ENCODE assay signal across 9 mouse cellular contexts in genomic region chr17:56488028-56488427, GRCm38 (mm10). TPM values are rescaled to one million over a fixed set of nuclear protein-coding genes. Genes with fewer than 3 reads are reported as not detected.
A peak's percentile ranks its signal among the peaks of the same experiment; 100 is the strongest.
DNase-seq lines count a peak whose midpoint lies in the region; ATAC-seq and TF ChIP-seq lines count a peak whose summit lies in the region.
"Had no signal": no experiment of that assay in that cellular context is flagged by ENCODE, and none has a peak within 500 bp of the region (broad histone marks: within the 10 kb centered on the region; RNA-seq: fewer than 3 reads in every experiment).

No protein-coding gene starts in this region.

- peak overlapping the region; percentile 18 for H3K4me2 ChIP-seq in midbrain, embryonic 15.5 days

- no peak overlapping the region for H3K9ac ChIP-seq in ES-Bruce4 (ENCODE audit: low read depth, poor library complexity, severe bottlenecking)
- H3K9ac ChIP-seq in midbrain, embryonic 15.5 days: no peak overlapping the region

- peak; percentile 14 for TF ChIP-seq CTCF in ES-Bruce4 (IDR thresholded peaks at IDR 0.05; ENCODE audit: low read depth, low read length)

- H3K27me3 ChIP-seq in ES-Bruce4 (ENCODE audit: control insufficient read depth, insufficient read depth, low read length, poor library complexity, severe bottlenecking): no peaks in the 10 kb centered on the region
- H3K27me3 ChIP-seq in hindbrain, embryonic 10.5 days (ENCODE audit: insufficient read depth, poor library complexity, severe bottlenecking): no peaks in the 10 kb centered on the region
- H3K27me3 ChIP-seq in midbrain, embryonic 15.5 days (replicated peaks): no peaks in the 10 kb centered on the region

- H3K4me1 ChIP-seq in ES-Bruce4 (ENCODE audit: control insufficient read depth, insufficient read depth, low read length): peaks cover 3% of the 10 kb centered on the region
- H3K4me1 ChIP-seq in hindbrain, embryonic 10.5 days (replicated peaks): peaks cover 47% of the 10 kb centered on the region
- peaks cover 25% of the 10 kb centered on the region for H3K4me1 ChIP-seq in midbrain, embryonic 15.5 days

- no peaks in the 10 kb centered on the region for H3K36me3 ChIP-seq in ES-Bruce4 (ENCODE audit: control insufficient read depth, insufficient read depth, low read length, poor library complexity, severe bottlenecking)
- H3K36me3 ChIP-seq in hindbrain, embryonic 10.5 days: no peaks in the 10 kb centered on the region
- H3K36me3 ChIP-seq in midbrain, embryonic 15.5 days (replicated peaks): no peaks in the 10 kb centered on the region

- H3K9me3 ChIP-seq in ES-Bruce4 (replicated peaks; ENCODE audit: control insufficient read depth, insufficient read depth, low read length, poor library complexity, severe bottlenecking): 0 out of 2 replicates have a peak, but pooled peaks cover 3% of the 10 kb centered on the region
- H3K9me3 ChIP-seq in hindbrain, embryonic 10.5 days: peaks cover 27% of the 10 kb centered on the region
- no peaks in the 10 kb centered on the region for H3K9me3 ChIP-seq in midbrain, embryonic 15.5 days

- no peak for TF ChIP-seq EP300 in ES-Bruce4 (IDR thresholded peaks at IDR 0.05; ENCODE audit: insufficient read depth, low read depth, low read length)

- WGBS in hindbrain, embryonic 10.5 days: 7% methylated on average over 12 of the region's 12 CpGs
- WGBS in midbrain, embryonic 15.5 days: 3% methylated on average over 12 of the region's 12 CpGs

- peak; percentile 53 for DNase-seq in ZHBTc4 (ENCODE audit: low read depth, low spot score)
- DNase-seq in hindbrain, embryonic 10.5 days (ENCODE audit: low spot score): peak; percentile 92
- DNase-seq in thymus, postnatal 36 days: no peak
- DNase-seq in heart, adult 18-20 months: no peak
- DNase-seq in left cerebral cortex, postnatal 14 days (ENCODE audit: low spot score in 2 of 2): no peak
- DNase-seq in gastrocnemius, adult 18-20 months (ENCODE audit: low spot score): no peak

- no peak overlapping the region for H3K27ac ChIP-seq in ES-Bruce4 (ENCODE audit: insufficient read depth, low read length)
- peak overlapping the region; percentile 88 for H3K27ac ChIP-seq in hindbrain, embryonic 10.5 days
- peak overlapping the region; percentile 84 for H3K27ac ChIP-seq in midbrain, embryonic 15.5 days

- no peak for TF ChIP-seq POLR2A in ES-Bruce4 (IDR thresholded peaks at IDR 0.05; ENCODE audit: insufficient read depth, low read length)

- H3K4me3 ChIP-seq in ES-Bruce4 (ENCODE audit: low read depth, low read length): no peak overlapping the region
- peak overlapping the region; percentile 29 for H3K4me3 ChIP-seq in hindbrain, embryonic 10.5 days
- no peak overlapping the region for H3K4me3 ChIP-seq in midbrain, embryonic 15.5 days

- peak; percentile 84 for ATAC-seq in midbrain, embryonic 15.5 days (replicated peaks)

- intact Hi-C loops in left cerebral cortex, postnatal 14 days (cut with DNase I): no loop called here

RNA-seq across cellular contexts. Expression of gene Ptprs, which starts 11.7 kb away (rescaled TPM):
- polyA plus RNA-seq in ES-Bruce4 (2011; ENCODE audit: insufficient read depth, insufficient read length, low read depth, missing spikeins): 149 and 159 TPM in 2 replicates
- 109 and 172 TPM in 2 replicates for polyA plus RNA-seq in hindbrain, embryonic 10.5 days (2016; fragmentation: Nextera tagmentation; extraction: Ambion mirVana)
- polyA plus RNA-seq in midbrain, embryonic 15.5 days (2015; fragmentation: Nextera tagmentation; extraction: Ambion mirVana): 339 and 349 TPM in 2 replicates
- total RNA-seq in heart, adult 18-20 months (2021): 10 to 100 TPM; 50.3 to 54.3 TPM
- 100 to 1,000 TPM; 644 to 661 TPM for total RNA-seq in left cerebral cortex, postnatal 14 days (2021)
- 10 to 100 TPM; 30.8 to 38.3 TPM for total RNA-seq in gastrocnemius, adult 18-20 months (2021)

RNA-seq across cellular contexts. Expression of gene Znrf4, which starts 24.2 kb away (rescaled TPM):
- not detected in 2 replicates for polyA plus RNA-seq in ES-Bruce4 (2011; ENCODE audit: insufficient read depth, insufficient read length, low read depth, missing spikeins)
- polyA plus RNA-seq in hindbrain, embryonic 10.5 days (2016; fragmentation: Nextera tagmentation; extraction: Ambion mirVana): not detected in 2 replicates
- polyA plus RNA-seq in midbrain, embryonic 15.5 days (2015; fragmentation: Nextera tagmentation; extraction: Ambion mirVana): not detected in 2 replicates
- not detected for total RNA-seq in heart, adult 18-20 months (2021)
- not detected for total RNA-seq in left cerebral cortex, postnatal 14 days (2021)
- total RNA-seq in gastrocnemius, adult 18-20 months (2021): not detected
- total RNA-seq: heart, postnatal 25 days had no signal

Comparison
In these comparisons a context has a peak if more than half of its experiments do, and no peak if none do; other contexts are left out.
1. DNase-seq: peak in ZHBTc4 (single experiment) and hindbrain, embryonic 10.5 days (single experiment); none in thymus, postnatal 36 days (0 of 2), heart, adult 18-20 months (0 of 2), left cerebral cortex, postnatal 14 days (0 of 2) and gastrocnemius, adult 18-20 months (single experiment).
2. RNA of gene Ptprs, which starts 11.7 kb away (total RNA-seq): 644 to 661 TPM in left cerebral cortex, postnatal 14 days; 50.3 to 54.3 TPM in heart, adult 18-20 months and 30.8 to 38.3 TPM in gastrocnemius, adult 18-20 months; every median in the first group is over 10 times any median in the second.